Mouse (Mus musculus) hindbrain, postnatal 0 days (tissue): ENCODE data around the gene Mast3. TPM values are rescaled to one million over a fixed set of nuclear protein-coding genes. Genes with fewer than 3 reads are reported as not detected.

Experiments used
- ATAC-seq: fragments of 200-750 bp; cut with Nextera tagmentation; 2 replicates; pipeline ENCODE4 v1.8.0; 2017; ENCODE audit warnings: mild to moderate bottlenecking, moderate TSS enrichment, moderate library complexity
- DNase-seq: peaks from one replicate; pipeline ENCODE4 v3.0.0-alpha.2; 2015; ENCODE audit warnings: low spot score
- H3K27ac ChIP-seq: fragments of 300-500 bp; sonication (generic); 2 replicates; pipeline ENCODE4 v1.5.1; 2014; ENCODE audit warnings: mild to moderate bottlenecking
- H3K27me3 ChIP-seq: fragments of 300-500 bp; sonication (generic); 2 replicates; pipeline ENCODE4 v1.6.1; 2014; ENCODE audit warnings: low read length, mixed read lengths; ENCODE audit not compliant: insufficient read depth
- H3K36me3 ChIP-seq: fragments of 300-500 bp; sonication (generic); 2 replicates; pipeline ENCODE4 v1.6.1; 2014; ENCODE audit warnings: low read length, mixed read lengths; ENCODE audit not compliant: insufficient read depth
- H3K4me1 ChIP-seq: fragments of 300-500 bp; sonication (generic); 2 replicates; pipeline ENCODE4 v1.6.1; 2014; ENCODE audit warnings: antibody characterized with exemption, low read length, mixed read lengths; ENCODE audit not compliant: insufficient read depth
- H3K4me2 ChIP-seq: fragments of 300-500 bp; sonication (generic); 2 replicates; pipeline ENCODE4 v1.6.1; 2014; ENCODE audit warnings: low read depth, mild to moderate bottlenecking, low read length, moderate library complexity, mixed read lengths
- H3K4me3 ChIP-seq: fragments of 300-500 bp; sonication (generic); 2 replicates; pipeline ENCODE4 v1.5.1; 2014; ENCODE audit warnings: low read length
- H3K9ac ChIP-seq: fragments of 300-500 bp; sonication (generic); replicated peaks from 2 replicates; pipeline ENCODE4 v1.6.1; 2014; ENCODE audit warnings: mild to moderate bottlenecking, low read length, moderate library complexity, mixed read lengths
- H3K9me3 ChIP-seq: fragments of 300-500 bp; sonication (generic); 2 replicates; pipeline ENCODE4 v1.6.1; 2016; ENCODE audit warnings: low read length, mixed read lengths
- CTCF ChIP-seq: IDR thresholded peaks from 2 replicates; pipeline ENCODE4 v1.5.1; 2016; ENCODE audit warnings: antibody characterized with exemption, control low read depth, low read depth
- WGBS: fragments of 180-500 bp; shearing (Covaris S2); extraction: QIAGEN DNeasy Blood & Tissue Kit; methylation state at CpG from one replicate; pipeline ENCODE4 v1.1.7; 2014; 5-methylcytosine and 5-hydroxymethylcytosine counted together
- polyA plus RNA-seq: library from polyadenylated mRNA; unstranded; fragments of >200 nt; fragmentation: Nextera tagmentation; extraction: Ambion mirVana; gene quantifications from 2 replicates; pipeline ENCODE4 v1.2.1, GENCODE M21; 2015
- total RNA-seq: library from RNA; depleted of rRNA; stranded (reverse); fragments of >200 nt; gene quantifications from 2 replicates; pipeline ENCODE4 v1.2.3, GENCODE M21; 2014

Mast3 gene
- total and polyA plus RNA-seq, 2 experiments from 2014 or later, result 16.2 to 42.1 TPM

- Histone ChIP-seq H3K9me3 (no peaks in the 10 kb centered on the region), H3K9ac (no peak overlapping the region), H3K4me2 (no peak overlapping the region), H3K27me3 (peaks cover 15% of the 10 kb centered on the region), H3K36me3 (no peaks in the 10 kb centered on the region), H3K4me3 (no peak overlapping the region), H3K27ac (no peak overlapping the region), H3K4me1 (no peaks in the 10 kb centered on the region; the same call in 1 of the 2 replicates)
- DNase-seq (no peak), ATAC-seq (no peak)
- no peak for TF ChIP-seq CTCF
- 86% methylated on average over 13 of the region's 13 CpGs for WGBS
These were observed 54.6 kb downstream of the Mast3 start for GRCm38 (mm10) chr8:70750128-70750680.

- H3K9ac ChIP-seq, result no peak overlapping the region
- no peak for ATAC-seq
- no peak overlapping the region for H3K27ac ChIP-seq
- H3K36me3 ChIP-seq, result no peaks in the 10 kb centered on the region
- no peaks in the 10 kb centered on the region; the same call in 1 of the 2 replicates for H3K4me1 ChIP-seq
- no peaks in the 10 kb centered on the region for H3K9me3 ChIP-seq
- no peak overlapping the region for H3K4me3 ChIP-seq
- WGBS, result 85% methylated on average over 19 of the region's 19 CpGs
- TF ChIP-seq CTCF, result no peak
- no peak overlapping the region for H3K4me2 ChIP-seq
- no peak for DNase-seq
- peaks cover 25% of the 10 kb centered on the region for H3K27me3 ChIP-seq
These were observed 55.7 kb downstream of the Mast3 start for GRCm38 (mm10) chr8:70749097-70749674.

- ATAC-seq (no peak), DNase-seq (no peak)
- no peaks in the 10 kb centered on the region for H3K36me3 ChIP-seq
- peaks cover 32% of the 10 kb centered on the region for H3K27me3 ChIP-seq
- TF ChIP-seq CTCF, result no peak
- H3K9me3 ChIP-seq, result no peaks in the 10 kb centered on the region
- H3K4me2 ChIP-seq, result no peak overlapping the region
- H3K9ac ChIP-seq, result no peak overlapping the region
- no peak overlapping the region for H3K4me3 ChIP-seq
- 85% methylated on average over 23 of the region's 23 CpGs for WGBS
- no peak overlapping the region for H3K27ac ChIP-seq
- peaks cover under 1% of the 10 kb centered on the region for H3K4me1 ChIP-seq
These were observed 56.4 kb downstream of the Mast3 start for GRCm38 (mm10) chr8:70748246-70749096.

- Histone ChIP-seq H3K9ac (no peak overlapping the region), H3K4me3 (no peak overlapping the region), H3K27me3 (peaks cover 43% of the 10 kb centered on the region)
These were observed 57.5 kb downstream of the Mast3 start for GRCm38 (mm10) chr8:70747211-70747890.

DNA sequence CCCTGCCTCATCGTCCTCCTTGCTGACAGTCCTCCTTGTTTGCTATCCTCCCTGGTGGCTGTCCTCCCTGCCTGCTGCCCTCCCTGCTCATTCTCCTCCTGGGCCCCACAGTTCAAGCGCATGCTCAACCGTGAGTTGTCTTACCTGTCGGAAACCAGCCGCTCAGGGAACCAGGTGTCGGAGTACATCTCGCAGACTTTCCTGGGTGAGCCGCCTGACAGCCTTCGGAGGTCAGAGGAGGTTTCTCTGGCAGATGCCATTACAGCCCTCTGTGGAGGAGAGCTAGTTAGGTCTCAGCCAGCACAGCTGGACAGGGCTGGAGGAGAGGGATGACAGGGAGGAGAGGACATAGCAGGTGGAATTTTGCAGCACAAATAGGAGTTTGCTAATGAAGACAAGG, 58.2 kb downstream of the Mast3 start:
- WGBS, result 78% methylated on average over 9 of the region's 9 CpGs
- DNase-seq, result no peak
- no peak overlapping the region for H3K4me3 ChIP-seq
- ATAC-seq, result no peak
- no peak for TF ChIP-seq CTCF
- H3K9ac ChIP-seq, result no peak overlapping the region
- H3K9me3 ChIP-seq, result no peaks in the 10 kb centered on the region
- H3K27ac ChIP-seq, result no peak overlapping the region
- H3K4me2 ChIP-seq, result no peak overlapping the region
- peaks cover 49% of the 10 kb centered on the region for H3K27me3 ChIP-seq
- peaks cover 7% of the 10 kb centered on the region for H3K4me1 ChIP-seq
- no peaks in the 10 kb centered on the region for H3K36me3 ChIP-seq

More at GRCm38 (mm10) chr8:70747211-70747890, 57.5 kb downstream of the Mast3 start:
- peaks cover 7% of the 10 kb centered on the region for H3K4me1 ChIP-seq
- 79% methylated on average over 18 of the region's 18 CpGs for WGBS
- H3K36me3 ChIP-seq, result no peaks in the 10 kb centered on the region
- no peak overlapping the region for H3K4me2 ChIP-seq
- no peaks in the 10 kb centered on the region for H3K9me3 ChIP-seq
- DNase-seq (no peak), ATAC-seq (no peak)
- no peak for TF ChIP-seq CTCF
- H3K27ac ChIP-seq, result no peak overlapping the region

GRCm38 (mm10) chr8:70745691-70746220, 59.1 kb downstream of the Mast3 start:
- peaks cover 49% of the 10 kb centered on the region for H3K27me3 ChIP-seq

More at GRCm38 (mm10) chr8:70745691-70746220, 59.1 kb downstream of the Mast3 start:
- no peak overlapping the region for H3K27ac ChIP-seq
- no peak for DNase-seq
- H3K4me2 ChIP-seq, result no peak overlapping the region
- H3K4me1 ChIP-seq, result peaks cover 7% of the 10 kb centered on the region
- WGBS, result 58% methylated on average over 19 of the region's 19 CpGs
- H3K36me3 ChIP-seq, result no peaks in the 10 kb centered on the region
- H3K4me3 ChIP-seq, result no peak overlapping the region
- H3K9me3 ChIP-seq, result no peaks in the 10 kb centered on the region
- H3K9ac ChIP-seq, result no peak overlapping the region
- 0 out of 2 replicates have a peak, but pooled peaks have one; percentile 9 for ATAC-seq
- no peak for TF ChIP-seq CTCF
